ENCODE assay signal across 10 mouse cellular contexts in the genomic region with DNA sequence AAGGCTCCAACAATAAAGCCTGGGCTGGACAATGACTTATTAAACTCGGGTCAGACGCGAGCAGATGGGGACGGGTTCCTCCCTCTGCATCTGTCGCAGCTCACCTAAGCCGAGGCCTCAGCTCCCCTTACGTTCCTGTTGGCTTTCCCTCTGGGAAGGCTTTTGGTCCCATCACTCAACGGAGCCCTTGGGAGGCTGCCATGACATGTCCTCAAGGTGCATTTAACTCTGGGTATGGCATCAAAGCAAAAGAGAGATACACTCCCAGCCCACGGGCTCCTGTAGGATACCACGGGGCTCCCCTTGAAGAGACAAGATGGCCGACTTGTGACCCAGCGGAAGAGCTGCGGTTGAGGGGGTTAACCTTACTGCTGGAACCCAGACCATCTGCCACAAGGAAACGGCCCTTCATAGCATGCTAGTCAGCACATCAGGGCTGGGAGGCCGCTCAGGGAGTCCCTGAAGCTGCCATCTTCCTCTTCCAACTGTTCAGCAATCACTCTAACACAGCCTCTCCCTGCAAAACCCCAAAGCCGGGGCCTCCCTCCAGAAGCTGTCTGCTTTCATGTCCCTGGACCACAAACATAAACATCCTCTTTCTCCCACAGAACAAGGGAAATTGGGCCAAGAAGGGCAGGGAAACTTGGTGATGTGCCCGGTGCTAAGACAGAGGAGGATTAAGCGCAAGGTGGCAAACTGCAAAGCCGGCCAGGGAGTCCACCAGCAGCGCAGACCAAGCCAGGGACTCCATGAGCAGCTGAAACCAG. TPM values are rescaled to one million over a fixed set of nuclear protein-coding genes. Genes with fewer than 3 reads are reported as not detected.
DNase-seq lines count a peak whose midpoint lies in the region; ATAC-seq and TF ChIP-seq lines count a peak whose summit lies in the region.
"Had no signal": no experiment of that assay in that cellular context is flagged by ENCODE, and none has a peak within 500 bp of the region (broad histone marks: within the 10 kb centered on the region; RNA-seq: fewer than 3 reads in every experiment).

No protein-coding gene starts in this region.

- H3K4me2 ChIP-seq in hindbrain, embryonic 15.5 days: no peak overlapping the region
- no peak overlapping the region for H3K4me2 ChIP-seq in midbrain, embryonic 15.5 days

- intact Hi-C loops in left cerebral cortex, adult 2 months (cut with DNase I): no loop called here

- no peaks in the 10 kb centered on the region for H3K36me3 ChIP-seq in hindbrain, embryonic 15.5 days
- H3K36me3 ChIP-seq in midbrain, embryonic 15.5 days (replicated peaks): no peaks in the 10 kb centered on the region

- H3K27me3 ChIP-seq in hindbrain, embryonic 15.5 days: no peaks in the 10 kb centered on the region
- no peaks in the 10 kb centered on the region for H3K27me3 ChIP-seq in midbrain, embryonic 15.5 days (replicated peaks)
- H3K27me3 ChIP-seq: Patski had no signal

- ATAC-seq in hindbrain, embryonic 15.5 days (ENCODE audit: low FRiP score, low read depth): no peak
- no peak for ATAC-seq in midbrain, embryonic 15.5 days (replicated peaks)
- ATAC-seq: Patski had no signal

- H3K9me3 ChIP-seq in hindbrain, embryonic 15.5 days: no peaks in the 10 kb centered on the region
- H3K9me3 ChIP-seq in midbrain, embryonic 15.5 days: no peaks in the 10 kb centered on the region

- peaks cover 83% of the 10 kb centered on the region for H3K4me1 ChIP-seq in hindbrain, embryonic 15.5 days (replicated peaks)
- H3K4me1 ChIP-seq in midbrain, embryonic 15.5 days: peaks cover 69% of the 10 kb centered on the region

- TF ChIP-seq CTCF in left cerebral cortex, adult 2 months (IDR thresholded peaks at IDR 0.05): no peak

- peak overlapping the region; percentile 43 for H3K27ac ChIP-seq in hindbrain, embryonic 15.5 days (replicated peaks)
- H3K27ac ChIP-seq in midbrain, embryonic 15.5 days: peak overlapping the region; percentile 53; the same call in 1 of the 2 replicates
- no peak overlapping the region for H3K27ac ChIP-seq in left cerebral cortex, adult 2 months

- WGBS in hindbrain, embryonic 15.5 days: 59% methylated on average over 20 of the region's 20 CpGs
- WGBS in midbrain, embryonic 15.5 days: 82% methylated on average over 20 of the region's 20 CpGs

- DNase-seq in kidney, postnatal 14 days: peak; percentile 40
- no peak for DNase-seq in kidney, adult 9 months
- peak; percentile 68 to 74 for DNase-seq in cerebellum, postnatal 14 days
- no peak for DNase-seq in spleen, adult 18-20 months
- no peak for DNase-seq in c-Kit-positive CD71-positive TER-119-positive erythroid progenitor cells, embryonic 14.5 days (ENCODE audit: low spot score)
- DNase-seq in left cerebral cortex, adult 2 months (ENCODE audit: extremely low spot score in 1 of 2, low spot score in 2 of 2): no peak

- no peak overlapping the region for H3K9ac ChIP-seq in hindbrain, embryonic 15.5 days
- no peak overlapping the region for H3K9ac ChIP-seq in midbrain, embryonic 15.5 days

- no peak overlapping the region for H3K4me3 ChIP-seq in hindbrain, embryonic 15.5 days
- H3K4me3 ChIP-seq in midbrain, embryonic 15.5 days: no peak overlapping the region
- H3K4me3 ChIP-seq in left cerebral cortex, adult 2 months: no peak overlapping the region
- H3K4me3 ChIP-seq: myocyte had no signal

RNA-seq across cellular contexts. Expression of gene Tbc1d16, which starts 5.0 kb away (rescaled TPM):
- 56.1 and 57.1 TPM in 2 replicates for polyA plus RNA-seq in hindbrain, embryonic 15.5 days (2015; fragmentation: Nextera tagmentation; extraction: Ambion mirVana)
- polyA plus RNA-seq in midbrain, embryonic 15.5 days (2015; fragmentation: Nextera tagmentation; extraction: Ambion mirVana): 66.8 and 67.2 TPM in 2 replicates
- 10 to 100 TPM; 25.2 to 34.6 TPM for total RNA-seq in left cerebral cortex, adult 2 months (2021)

RNA-seq across cellular contexts. Expression of gene Ccdc40, which starts 5.1 kb away (rescaled TPM):
- polyA plus RNA-seq in hindbrain, embryonic 15.5 days (2015; fragmentation: Nextera tagmentation; extraction: Ambion mirVana): 14.6 and 15.4 TPM in 2 replicates
- 19.3 and 21.5 TPM in 2 replicates for polyA plus RNA-seq in midbrain, embryonic 15.5 days (2015; fragmentation: Nextera tagmentation; extraction: Ambion mirVana)
- total RNA-seq in left cerebral cortex, adult 2 months (2021): 1 to 10 TPM; 1.3 to 1.5 TPM

RNA-seq across cellular contexts. Expression of gene Gaa, which starts 44.4 kb away (rescaled TPM):
- 95.1 and 105 TPM in 2 replicates for polyA plus RNA-seq in hindbrain, embryonic 15.5 days (2015; fragmentation: Nextera tagmentation; extraction: Ambion mirVana)
- 93.9 and 95.3 TPM in 2 replicates for polyA plus RNA-seq in midbrain, embryonic 15.5 days (2015; fragmentation: Nextera tagmentation; extraction: Ambion mirVana)
- total RNA-seq in left cerebral cortex, adult 2 months (2021): 100 to 1,000 TPM; 241 to 268 TPM

Comparison
In these comparisons a context has a peak if more than half of its experiments do, and no peak if none do; other contexts are left out.
1. DNase-seq: peak in kidney, postnatal 14 days (single experiment) and cerebellum, postnatal 14 days (2 of 2); none in kidney, adult 9 months (single experiment), spleen, adult 18-20 months (0 of 2), c-Kit-positive CD71-positive TER-119-positive erythroid progenitor cells, embryonic 14.5 days (single experiment) and left cerebral cortex, adult 2 months (0 of 2).